Mouse (Mus musculus): ENCODE data around the gene Bloc1s3. TPM values are rescaled to one million over a fixed set of nuclear protein-coding genes. Genes with fewer than 3 reads are reported as not detected.

The Bloc1s3 gene
- polyA plus RNA-seq, 1 experiment from 2014 or later, result 2.7 TPM

DNA sequence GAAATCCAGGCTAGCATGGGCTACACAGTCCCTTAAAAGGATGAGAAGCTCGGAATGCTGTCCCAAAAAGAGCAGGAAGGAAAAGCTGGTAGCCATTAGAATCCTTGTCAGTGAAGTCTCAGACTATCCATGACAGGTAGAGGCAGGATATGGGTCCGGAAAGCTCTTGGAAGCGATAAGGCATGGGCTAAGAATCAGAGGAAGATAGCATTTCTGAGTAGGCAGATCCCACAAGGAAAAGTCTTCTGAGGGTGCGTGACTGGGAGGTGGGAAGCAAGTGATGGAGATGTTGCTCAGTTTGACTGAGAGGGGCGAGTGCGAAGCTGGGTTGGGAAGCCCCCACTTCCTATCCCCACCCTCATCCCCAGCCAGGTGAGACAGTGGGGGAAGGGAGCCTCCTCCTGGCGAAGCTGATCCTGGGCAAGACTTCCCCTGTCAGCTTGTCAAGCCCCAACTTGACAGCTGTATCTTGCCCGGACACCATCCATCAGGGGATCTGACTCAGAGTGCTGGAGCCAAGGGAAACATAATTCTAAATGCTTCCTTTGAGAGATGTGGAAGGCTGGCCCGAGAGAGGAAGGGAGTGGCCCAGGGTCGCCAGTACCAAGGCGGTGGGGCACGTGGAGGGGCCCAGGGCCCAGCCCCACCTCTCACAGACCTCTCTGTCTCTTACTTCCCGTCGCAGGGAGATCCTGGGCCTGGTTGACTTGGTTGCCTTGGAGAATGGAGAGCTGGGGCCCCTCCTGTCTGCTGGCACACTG is 30.4 kb downstream of the Bloc1s3 start:
- Histone ChIP-seq H3K27me3 (ENCODE audit: control insufficient read depth, insufficient read depth, low read length) (peaks cover 31% of the 10 kb centered on the region), H3K4me3 (ENCODE audit: low read depth, low read length) (no peak overlapping the region), H3K27ac (ENCODE audit: low read depth, low read length) (no peak overlapping the region), H3K4me1 (ENCODE audit: control insufficient read depth, insufficient read depth, low read length) (peaks cover 6% of the 10 kb centered on the region; the same call in 1 of the 2 replicates), H3K36me3 (ENCODE audit: control insufficient read depth, insufficient read depth, low read length) (no peaks in the 10 kb centered on the region), H3K9me3 (ENCODE audit: control insufficient read depth, low read length) (no peaks in the 10 kb centered on the region), H3K4me2 (ENCODE audit: low read depth) (no peak overlapping the region), H3K9ac (ENCODE audit: low read length) (no peak overlapping the region)
- ATAC-seq (ENCODE audit: insufficient read depth, low FRiP score, low TSS enrichment) (no peak), DNase-seq (ENCODE audit: low spot score) (no peak)
- WGBS, result 28% methylated on average over 14 of the region's 14 CpGs

DNA sequence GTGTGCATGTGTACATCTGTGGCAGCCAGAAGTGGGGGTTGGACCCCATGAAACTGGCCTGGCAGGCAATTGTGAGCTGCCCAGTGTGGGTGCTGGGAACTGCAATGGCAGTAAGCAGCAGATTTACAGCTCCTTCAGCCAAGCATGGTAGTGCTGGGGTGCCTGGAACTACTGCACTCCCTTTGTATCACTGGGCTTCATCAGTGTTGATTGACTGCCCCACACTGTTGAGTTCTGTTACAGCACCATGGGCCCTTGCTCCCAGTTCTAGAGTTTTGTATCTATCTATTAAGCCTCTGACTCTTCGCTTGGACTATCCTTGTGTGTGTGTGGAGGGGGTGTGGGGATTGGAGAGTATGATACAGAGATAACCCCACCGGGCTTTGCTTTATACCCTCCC is 31.1 kb downstream of the Bloc1s3 start:
- H3K9ac ChIP-seq (ENCODE audit: low read length), result no peak overlapping the region
- WGBS, result 68% methylated on average over 2 of the region's 2 CpGs
- no peaks in the 10 kb centered on the region for H3K9me3 ChIP-seq (ENCODE audit: control insufficient read depth, low read length)
- no peaks in the 10 kb centered on the region for H3K36me3 ChIP-seq (ENCODE audit: control insufficient read depth, insufficient read depth, low read length)
- no peak overlapping the region for H3K4me2 ChIP-seq (ENCODE audit: low read depth)
- H3K27ac ChIP-seq (ENCODE audit: low read depth, low read length), result no peak overlapping the region
- peaks cover 38% of the 10 kb centered on the region for H3K27me3 ChIP-seq (ENCODE audit: control insufficient read depth, insufficient read depth, low read length)
- DNase-seq (ENCODE audit: low spot score) (no peak), ATAC-seq (ENCODE audit: insufficient read depth, low FRiP score, low TSS enrichment) (no peak)
- H3K4me3 ChIP-seq (ENCODE audit: low read depth, low read length), result no peak overlapping the region
- H3K4me1 ChIP-seq (ENCODE audit: control insufficient read depth, insufficient read depth, low read length), result peaks cover 6% of the 10 kb centered on the region; the same call in 1 of the 2 replicates

DNA sequence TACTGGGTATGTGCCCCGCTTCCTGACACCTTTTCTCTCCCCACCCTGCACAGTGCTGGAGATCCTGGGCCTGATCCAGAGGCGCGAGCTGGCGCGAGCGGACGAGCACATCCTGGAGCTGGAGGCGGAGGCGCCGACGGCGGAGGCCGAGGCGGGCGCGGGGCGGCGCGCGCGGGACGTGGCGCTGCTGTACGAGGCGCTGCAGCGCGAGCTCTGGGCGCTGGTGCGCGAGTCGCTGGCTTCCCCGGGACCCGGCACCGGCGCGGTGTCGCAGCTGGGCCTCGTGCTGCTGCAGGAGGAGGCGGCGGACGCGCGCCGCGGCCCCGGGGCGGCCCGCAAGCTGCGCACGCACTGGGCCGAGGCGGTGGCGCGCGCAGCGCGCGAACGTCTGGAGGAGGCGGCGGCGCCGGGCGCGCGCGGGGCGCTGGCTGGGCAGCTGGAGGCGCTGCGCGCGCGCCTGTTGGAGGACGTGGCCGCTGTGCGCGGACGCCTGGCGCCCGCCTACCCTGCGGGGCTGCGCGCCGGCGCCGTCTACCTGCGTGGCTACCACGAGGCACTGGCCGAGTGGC is 34.2 kb downstream of the Bloc1s3 start:
- Histone ChIP-seq H3K36me3 (ENCODE audit: control insufficient read depth, insufficient read depth, low read length) (no peaks in the 10 kb centered on the region), H3K4me2 (ENCODE audit: low read depth) (peak overlapping the region; percentile 72), H3K4me3 (ENCODE audit: low read depth, low read length) (peak overlapping the region; percentile 49), H3K27me3 (ENCODE audit: control insufficient read depth, insufficient read depth, low read length) (peaks cover 65% of the 10 kb centered on the region), H3K9me3 (ENCODE audit: control insufficient read depth, low read length) (no peaks in the 10 kb centered on the region), H3K27ac (ENCODE audit: low read depth, low read length) (no peak overlapping the region), H3K9ac (ENCODE audit: low read length) (peak overlapping the region; percentile 63), H3K4me1 (ENCODE audit: control insufficient read depth, insufficient read depth, low read length) (peaks cover 6% of the 10 kb centered on the region; the same call in 1 of the 2 replicates)
- peak; percentile 85 for ATAC-seq (ENCODE audit: insufficient read depth, low FRiP score, low TSS enrichment)
- under 1% methylated on average over 71 of the region's 89 CpGs for WGBS
- peak; percentile 85 for DNase-seq (ENCODE audit: low spot score)

DNA sequence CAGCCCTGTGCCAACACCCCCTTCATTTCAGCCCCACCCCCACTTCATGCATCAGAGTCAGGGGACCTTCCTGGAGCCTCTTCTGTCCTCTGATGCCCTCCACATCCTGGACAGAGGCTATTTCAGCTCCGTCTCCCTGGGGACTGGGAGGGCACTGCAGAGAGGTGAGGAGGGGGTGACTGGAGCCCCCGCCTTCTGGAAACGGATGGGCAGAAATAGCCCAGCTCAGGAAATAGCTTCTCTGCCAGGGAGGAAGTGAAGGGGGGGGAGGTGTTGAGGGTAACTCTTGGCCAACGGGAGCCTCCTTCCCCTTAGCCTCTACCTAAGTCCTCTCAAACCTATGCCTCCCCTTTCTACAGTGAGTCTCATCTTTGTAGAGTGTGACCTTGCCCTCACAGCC is 35.8 kb downstream of the Bloc1s3 start:
- Histone ChIP-seq H3K4me3 (ENCODE audit: low read depth, low read length) (no peak overlapping the region), H3K27ac (ENCODE audit: low read depth, low read length) (no peak overlapping the region), H3K4me2 (ENCODE audit: low read depth) (no peak overlapping the region), H3K4me1 (ENCODE audit: control insufficient read depth, insufficient read depth, low read length) (peaks cover 4% of the 10 kb centered on the region; the same call in 1 of the 2 replicates), H3K9ac (ENCODE audit: low read length) (no peak overlapping the region), H3K27me3 (ENCODE audit: control insufficient read depth, insufficient read depth, low read length) (peaks cover 67% of the 10 kb centered on the region), H3K9me3 (ENCODE audit: control insufficient read depth, low read length) (no peaks in the 10 kb centered on the region), H3K36me3 (ENCODE audit: control insufficient read depth, insufficient read depth, low read length) (no peaks in the 10 kb centered on the region)
- ATAC-seq (ENCODE audit: insufficient read depth, low FRiP score, low TSS enrichment) (no peak), DNase-seq (ENCODE audit: low spot score) (no peak)
- 49% methylated on average over 4 of the region's 4 CpGs for WGBS

DNA sequence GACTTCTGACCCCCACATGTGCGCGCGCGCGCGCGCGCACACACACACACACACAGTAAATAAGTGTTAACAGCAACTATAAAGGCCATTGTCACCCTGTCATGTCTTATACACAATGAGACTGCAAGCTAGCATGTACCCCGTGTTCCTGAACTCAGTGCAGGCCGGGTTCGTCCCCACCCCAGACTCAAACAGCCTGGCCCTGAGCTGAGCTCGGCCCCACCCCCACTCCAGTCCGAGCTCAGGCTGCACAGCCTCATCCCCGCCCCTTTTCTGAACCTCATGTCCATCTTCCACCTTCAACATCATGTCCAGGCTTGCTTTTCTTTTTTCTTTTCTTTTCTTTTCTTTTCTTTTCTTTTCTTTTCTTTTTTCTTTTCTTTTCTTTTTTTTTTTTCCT is 37.9 kb downstream of the Bloc1s3 start:
- Histone ChIP-seq H3K27ac (ENCODE audit: low read depth, low read length) (no peak overlapping the region), H3K4me1 (ENCODE audit: control insufficient read depth, insufficient read depth, low read length) (peaks cover 4% of the 10 kb centered on the region; the same call in 1 of the 2 replicates), H3K4me2 (ENCODE audit: low read depth) (no peak overlapping the region), H3K9ac (ENCODE audit: low read length) (no peak overlapping the region), H3K4me3 (ENCODE audit: low read depth, low read length) (no peak overlapping the region), H3K27me3 (ENCODE audit: control insufficient read depth, insufficient read depth, low read length) (peaks cover 61% of the 10 kb centered on the region), H3K9me3 (ENCODE audit: control insufficient read depth, low read length) (no peaks in the 10 kb centered on the region), H3K36me3 (ENCODE audit: control insufficient read depth, insufficient read depth, low read length) (no peaks in the 10 kb centered on the region)
- no peak for ATAC-seq (ENCODE audit: insufficient read depth, low FRiP score, low TSS enrichment)
- WGBS, result 21% methylated on average over 14 of the region's 14 CpGs
- DNase-seq (ENCODE audit: low spot score), result no peak

DNA sequence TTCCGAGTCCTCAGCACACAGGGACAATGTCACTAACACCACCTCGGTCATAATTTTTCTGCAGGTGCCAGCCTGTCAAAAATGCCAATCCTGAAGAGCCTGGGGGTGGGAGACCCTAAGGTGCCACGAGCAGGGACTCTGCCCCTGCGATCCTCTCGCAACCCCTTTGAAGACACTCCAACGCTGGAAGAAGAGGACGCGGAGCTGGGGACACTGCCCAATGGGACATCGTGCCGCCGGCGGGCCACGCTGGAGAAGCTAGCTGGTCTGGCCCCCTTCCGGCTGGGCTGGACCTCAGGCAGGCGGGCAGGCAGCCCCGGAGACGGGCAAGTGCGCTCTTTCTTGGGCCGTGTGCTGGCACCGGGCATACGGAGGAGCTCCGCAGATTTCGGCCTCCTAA is 38.8 kb downstream of the Bloc1s3 start:
- no peak overlapping the region for H3K27ac ChIP-seq (ENCODE audit: low read depth, low read length)
- H3K4me3 ChIP-seq (ENCODE audit: low read depth, low read length), result no peak overlapping the region
- peaks cover 55% of the 10 kb centered on the region for H3K27me3 ChIP-seq (ENCODE audit: control insufficient read depth, insufficient read depth, low read length)
- peaks cover 3% of the 10 kb centered on the region; the same call in 1 of the 2 replicates for H3K4me1 ChIP-seq (ENCODE audit: control insufficient read depth, insufficient read depth, low read length)
- H3K9me3 ChIP-seq (ENCODE audit: control insufficient read depth, low read length), result no peaks in the 10 kb centered on the region
- ATAC-seq (ENCODE audit: insufficient read depth, low FRiP score, low TSS enrichment) (no peak), DNase-seq (ENCODE audit: low spot score) (no peak)
- no peak overlapping the region; the same call in 1 of the 2 replicates for H3K9ac ChIP-seq (ENCODE audit: low read length)
- no peaks in the 10 kb centered on the region for H3K36me3 ChIP-seq (ENCODE audit: control insufficient read depth, insufficient read depth, low read length)
- WGBS, result 21% methylated on average over 23 of the region's 23 CpGs
- H3K4me2 ChIP-seq (ENCODE audit: low read depth), result no peak overlapping the region

DNA sequence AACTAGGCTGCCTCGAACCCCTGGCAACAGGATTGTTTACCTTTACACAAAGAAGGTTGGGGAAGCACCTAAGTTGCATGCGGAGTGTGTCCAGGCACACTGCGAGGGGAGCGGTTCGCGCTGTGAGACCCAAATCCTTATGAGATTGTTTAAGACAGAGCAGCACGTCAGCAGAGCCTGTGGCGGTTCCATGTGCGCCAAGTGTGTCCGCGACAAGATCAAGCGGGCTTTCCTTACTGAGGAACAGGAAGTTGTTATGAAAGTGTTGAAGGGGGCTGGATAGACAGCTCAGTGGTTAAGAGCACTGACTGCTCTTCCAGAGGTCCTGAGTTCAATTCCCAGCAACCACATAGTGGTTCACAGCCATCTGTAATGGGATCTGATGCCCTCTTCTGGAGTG is 39.9 kb downstream of the Bloc1s3 start:
- DNase-seq (ENCODE audit: low spot score) (no peak), ATAC-seq (ENCODE audit: insufficient read depth, low FRiP score, low TSS enrichment) (no peak)
- no peak overlapping the region for H3K9ac ChIP-seq (ENCODE audit: low read length)
- no peaks in the 10 kb centered on the region for H3K36me3 ChIP-seq (ENCODE audit: control insufficient read depth, insufficient read depth, low read length)
- WGBS, result 73% methylated on average over 12 of the region's 12 CpGs
- H3K4me3 ChIP-seq (ENCODE audit: low read depth, low read length), result no peak overlapping the region
- H3K9me3 ChIP-seq (ENCODE audit: control insufficient read depth, low read length), result no peaks in the 10 kb centered on the region
- no peak overlapping the region for H3K4me2 ChIP-seq (ENCODE audit: low read depth)
- no peaks in the 10 kb centered on the region for H3K4me1 ChIP-seq (ENCODE audit: control insufficient read depth, insufficient read depth, low read length)
- no peak overlapping the region for H3K27ac ChIP-seq (ENCODE audit: low read depth, low read length)
- H3K27me3 ChIP-seq (ENCODE audit: control insufficient read depth, insufficient read depth, low read length), result peaks cover 44% of the 10 kb centered on the region

DNA sequence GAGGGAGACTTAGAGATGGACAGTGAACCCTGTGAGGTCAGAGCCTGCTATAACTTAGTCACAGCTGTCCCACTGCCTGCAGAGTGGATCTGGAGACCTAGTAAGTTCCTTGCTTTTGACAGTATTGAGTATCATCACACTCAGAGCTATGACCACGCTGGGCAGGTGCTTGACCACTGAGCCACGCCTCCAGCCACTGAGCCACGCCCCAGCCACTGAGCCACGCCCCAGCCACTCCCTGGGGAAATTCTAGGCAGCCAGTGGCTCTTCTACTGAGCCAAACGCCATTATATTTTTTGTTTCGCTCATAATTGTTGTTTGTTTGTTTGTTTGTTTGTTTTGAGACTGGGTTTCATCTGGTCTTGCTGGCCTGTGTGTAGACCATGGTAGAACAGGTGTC is 40.5 kb downstream of the Bloc1s3 start:
- H3K27ac ChIP-seq (ENCODE audit: low read depth, low read length), result no peak overlapping the region
- ATAC-seq (ENCODE audit: insufficient read depth, low FRiP score, low TSS enrichment), result no peak
- no peak overlapping the region for H3K9ac ChIP-seq (ENCODE audit: low read length)
- no peaks in the 10 kb centered on the region for H3K4me1 ChIP-seq (ENCODE audit: control insufficient read depth, insufficient read depth, low read length)
- H3K9me3 ChIP-seq (ENCODE audit: control insufficient read depth, low read length), result no peaks in the 10 kb centered on the region
- no peak for DNase-seq (ENCODE audit: low spot score)
- H3K36me3 ChIP-seq (ENCODE audit: control insufficient read depth, insufficient read depth, low read length), result no peaks in the 10 kb centered on the region
- 46% methylated on average over 6 of the region's 6 CpGs for WGBS
- peaks cover 38% of the 10 kb centered on the region for H3K27me3 ChIP-seq (ENCODE audit: control insufficient read depth, insufficient read depth, low read length)
- no peak overlapping the region for H3K4me2 ChIP-seq (ENCODE audit: low read depth)
- H3K4me3 ChIP-seq (ENCODE audit: low read depth, low read length), result no peak overlapping the region

DNA sequence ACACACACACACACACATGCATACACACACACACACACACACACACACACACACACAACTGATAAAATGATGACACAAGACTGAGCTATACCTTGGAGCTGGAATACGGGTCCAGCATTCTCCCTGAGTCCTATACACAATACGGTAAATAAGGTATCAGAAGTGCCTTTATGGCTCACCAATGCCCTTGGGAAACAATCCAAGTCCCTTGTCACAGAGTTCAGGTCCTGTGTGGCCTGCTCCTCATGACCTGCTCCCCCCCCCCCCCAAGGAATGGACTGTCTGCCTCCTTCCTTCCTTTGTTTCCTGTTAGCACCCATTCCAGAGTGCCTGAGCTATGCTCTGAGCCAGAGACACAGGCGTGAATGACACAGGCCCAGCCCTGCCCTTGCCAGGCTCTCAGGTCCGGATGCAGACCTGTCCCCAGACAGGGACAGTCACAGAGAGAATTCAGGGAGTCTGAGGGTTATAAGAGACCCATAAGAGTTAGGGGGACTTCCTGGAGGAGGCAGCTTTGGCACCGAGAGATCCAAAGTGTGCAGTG is 41.5 kb downstream of the Bloc1s3 start:
- no peaks in the 10 kb centered on the region for H3K4me1 ChIP-seq (ENCODE audit: control insufficient read depth, insufficient read depth, low read length)
- no peaks in the 10 kb centered on the region for H3K36me3 ChIP-seq (ENCODE audit: control insufficient read depth, insufficient read depth, low read length)
- 65% methylated on average over 5 of the region's 5 CpGs for WGBS
- peaks cover 28% of the 10 kb centered on the region for H3K27me3 ChIP-seq (ENCODE audit: control insufficient read depth, insufficient read depth, low read length)
- ATAC-seq (ENCODE audit: insufficient read depth, low FRiP score, low TSS enrichment) (no peak), DNase-seq (ENCODE audit: low spot score) (no peak)
- no peaks in the 10 kb centered on the region for H3K9me3 ChIP-seq (ENCODE audit: control insufficient read depth, low read length)
- no peak overlapping the region for H3K4me3 ChIP-seq (ENCODE audit: low read depth, low read length)
- H3K27ac ChIP-seq (ENCODE audit: low read depth, low read length), result no peak overlapping the region
- no peak overlapping the region for H3K9ac ChIP-seq (ENCODE audit: low read length)
- H3K4me2 ChIP-seq (ENCODE audit: low read depth), result no peak overlapping the region

All from neural tube, embryonic 11.5 days (tissue).